Mouse (Mus musculus): Measurements from ENCODE around the gene Pigp. TPM values are rescaled to one million over a fixed set of nuclear protein-coding genes. Genes with fewer than 3 reads are reported as not detected.
A peak's percentile ranks its signal among the peaks of the same experiment; 100 is the strongest.

Gene Pigp
- total RNA-seq, 2 experiments from 2014 or later, result 4.8 to 9.9 TPM

GRCm38 (mm10) chr16:94326008-94326407 lies 45.6 kb downstream of the Pigp start:
- ATAC-seq (ENCODE audit: poor library complexity, severe bottlenecking), result no peak

- ATAC-seq (ENCODE audit: poor library complexity, severe bottlenecking), result no peak
Observed at GRCm38 (mm10) chr16:94323681-94324080, 48.0 kb downstream of the Pigp start.

GRCm38 (mm10) chr16:94320223-94320622 lies 51.4 kb downstream of the Pigp start:
- ATAC-seq (ENCODE audit: poor library complexity, severe bottlenecking), result no peak

GRCm38 (mm10) chr16:94317752-94318151 lies 53.9 kb downstream of the Pigp start:
- ATAC-seq (ENCODE audit: poor library complexity, severe bottlenecking), result no peak

- ATAC-seq (ENCODE audit: poor library complexity, severe bottlenecking), result no peak
Observed at GRCm38 (mm10) chr16:94315215-94315614, 56.4 kb downstream of the Pigp start.

GRCm38 (mm10) chr16:94314626-94315025 lies 57.0 kb downstream of the Pigp start:
- no peak for ATAC-seq (ENCODE audit: poor library complexity, severe bottlenecking)

- ATAC-seq (ENCODE audit: poor library complexity, severe bottlenecking), result peak; percentile 86
Observed at GRCm38 (mm10) chr16:94313229-94314030, 58.2 kb downstream of the Pigp start, which contains the start of gene Hlcs. Hlcs (minus strand) TSS chr16:94313571.

GRCm38 (mm10) chr16:94312663-94313228 lies 58.9 kb downstream of the Pigp start:
- peak; percentile 77 for ATAC-seq (ENCODE audit: poor library complexity, severe bottlenecking)

GRCm38 (mm10) chr16:94311931-94312330 lies 59.7 kb downstream of the Pigp start:
- no peak for ATAC-seq (ENCODE audit: poor library complexity, severe bottlenecking)

GRCm38 (mm10) chr16:94311416-94311815 lies 60.2 kb downstream of the Pigp start:
- ATAC-seq (ENCODE audit: poor library complexity, severe bottlenecking), result no peak

GRCm38 (mm10) chr16:94309025-94309424 lies 62.6 kb downstream of the Pigp start:
- ATAC-seq (ENCODE audit: poor library complexity, severe bottlenecking), result no peak

Other genes with a start within 250 kb of the Pigp start
- 22.8 and 25.3 TPM in 2 replicates for gene Hlcs, start 58.3 kb downstream of the Pigp start, total RNA-seq (2015)
- gene Hlcs, start 58.3 kb downstream of the Pigp start, total RNA-seq (2017), result 14.8 and 21.9 TPM in 2 replicates
- gene Ripply3, start 43.4 kb downstream of the Pigp start, total RNA-seq (2015), result 0.23 TPM in 1 of 2 replicates, not detected in the other
- gene Ripply3, start 43.4 kb downstream of the Pigp start, total RNA-seq (2017), result not detected in 2 replicates
- 12.0 and 19.7 TPM in 2 replicates for gene Ttc3, start 1.2 kb downstream of the Pigp start, total RNA-seq (2015)
- gene Ttc3, start 1.2 kb downstream of the Pigp start, total RNA-seq (2017), result 39.3 and 56.6 TPM in 2 replicates
- 39.2 and 43.3 TPM in 2 replicates for gene Vps26c, start 155.0 kb upstream of the Pigp start, total RNA-seq (2015)
- gene Vps26c, start 155.0 kb upstream of the Pigp start, total RNA-seq (2017), result 45.6 and 46.0 TPM in 2 replicates
- 65.9 and 67.4 TPM in 2 replicates for gene Dyrk1a, start 198.2 kb upstream of the Pigp start, total RNA-seq (2015)
- 62.2 and 66.8 TPM in 2 replicates for gene Dyrk1a, start 198.2 kb upstream of the Pigp start, total RNA-seq (2017)